Comparison of ENCODE assay signal across 20 mouse cellular contexts in genomic region chr5:125046436-125046835, GRCm38 (mm10). TPM values are rescaled to one million over a fixed set of nuclear protein-coding genes. Genes with fewer than 3 reads are reported as not detected.
DNase-seq lines count a peak whose midpoint lies in the region; ATAC-seq and TF ChIP-seq lines count a peak whose summit lies in the region.
"Had no signal": no experiment of that assay in that cellular context is flagged by ENCODE, and none has a peak within 500 bp of the region (broad histone marks: within the 10 kb centered on the region; RNA-seq: fewer than 3 reads in every experiment).

No protein-coding gene starts in this region.

- no peak for TF ChIP-seq EP300 in lung, postnatal 0 days (IDR thresholded peaks at IDR 0.05)

- TF ChIP-seq CTCF in lung, postnatal 0 days (IDR thresholded peaks at IDR 0.05): no peak

- WGBS in heart, embryonic 13.5 days: 59% methylated on average over 5 of the region's 5 CpGs
- 56% methylated on average over 5 of the region's 5 CpGs for WGBS in lung, postnatal 0 days
- 60% methylated on average over 5 of the region's 5 CpGs for WGBS in embryonic facial prominence, embryonic 14.5 days
- WGBS in limb, embryonic 10.5 days: 81% methylated on average over 5 of the region's 5 CpGs

- H3K36me3 ChIP-seq in heart, embryonic 13.5 days: peaks cover 98% of the 10 kb centered on the region
- peaks cover 58% of the 10 kb centered on the region for H3K36me3 ChIP-seq in lung, postnatal 0 days (ENCODE audit: insufficient read depth, low read length)
- peaks cover 95% of the 10 kb centered on the region for H3K36me3 ChIP-seq in embryonic facial prominence, embryonic 14.5 days (ENCODE audit: control insufficient read depth, insufficient read depth, low read length)
- H3K36me3 ChIP-seq in limb, embryonic 10.5 days: peaks cover 99% of the 10 kb centered on the region

- H3K9ac ChIP-seq in heart, embryonic 13.5 days: peak overlapping the region; percentile 47
- H3K9ac ChIP-seq in lung, postnatal 0 days (replicated peaks; ENCODE audit: low read depth): no peak overlapping the region
- H3K9ac ChIP-seq in embryonic facial prominence, embryonic 14.5 days (ENCODE audit: low read depth, low read length): 0 out of 2 replicates have a peak overlapping the region, but pooled peaks have one; percentile 14
- H3K9ac ChIP-seq: intestine, embryonic 15.5 days; limb, embryonic 12.5 days; liver, postnatal 0 days; midbrain, embryonic 12.5 days; stomach, embryonic 15.5 days had no signal

- H3K4me3 ChIP-seq in heart, embryonic 13.5 days: no peak overlapping the region
- H3K4me3 ChIP-seq in lung, postnatal 0 days (ENCODE audit: low read depth, low read length): no peak overlapping the region
- no peak overlapping the region for H3K4me3 ChIP-seq in embryonic facial prominence, embryonic 14.5 days (ENCODE audit: low read depth, low read length)
- H3K4me3 ChIP-seq in limb, embryonic 10.5 days: no peak overlapping the region
- H3K4me3 ChIP-seq: intestine, embryonic 15.5 days; left cerebral cortex, adult 2 months; limb, embryonic 12.5 days; midbrain, embryonic 12.5 days; stomach, embryonic 15.5 days had no signal

- H3K4me1 ChIP-seq in heart, embryonic 13.5 days: peaks cover 38% of the 10 kb centered on the region
- no peaks in the 10 kb centered on the region; the same call in 1 of the 2 replicates for H3K4me1 ChIP-seq in lung, postnatal 0 days (ENCODE audit: insufficient read depth, low read depth, low read length)
- H3K4me1 ChIP-seq in embryonic facial prominence, embryonic 14.5 days (ENCODE audit: control insufficient read depth, insufficient read depth, low read length): no peaks in the 10 kb centered on the region
- no peaks in the 10 kb centered on the region for H3K4me1 ChIP-seq in limb, embryonic 10.5 days
- H3K4me1 ChIP-seq: limb, embryonic 12.5 days; stomach, embryonic 15.5 days had no signal

- no peak for DNase-seq in heart, postnatal 36 days
- no peak for DNase-seq in lung, postnatal 0 days (ENCODE audit: low spot score)
- DNase-seq in lung, postnatal 4 days: no peak
- peak; percentile 28 for DNase-seq in MN1 (ENCODE audit: low spot score)
- no peak for DNase-seq in embryonic facial prominence, embryonic 14.5 days (ENCODE audit: low spot score)
- DNase-seq in cerebellum, adult 11 months: no peak
- no peak for DNase-seq in limb, embryonic 10.5 days (ENCODE audit: low spot score)
- DNase-seq: adrenal gland, postnatal 25 days; cerebellum, adult 2 months; liver, postnatal 0 days; thymus, adult 2 months had no signal

- H3K9me3 ChIP-seq in heart, embryonic 13.5 days: no peaks in the 10 kb centered on the region
- H3K9me3 ChIP-seq in lung, postnatal 0 days (ENCODE audit: low read length): no peaks in the 10 kb centered on the region
- H3K9me3 ChIP-seq in embryonic facial prominence, embryonic 14.5 days (ENCODE audit: control insufficient read depth, low read length): no peaks in the 10 kb centered on the region
- H3K9me3 ChIP-seq in limb, embryonic 10.5 days (replicated peaks): no peaks in the 10 kb centered on the region
- H3K9me3 ChIP-seq: intestine, embryonic 15.5 days; limb, embryonic 12.5 days; midbrain, embryonic 12.5 days; stomach, embryonic 15.5 days had no signal

- intact Hi-C loops in heart, postnatal 36 days (cut with DNase I): no loop called here

- no peak overlapping the region for H3K4me2 ChIP-seq in heart, embryonic 13.5 days
- H3K4me2 ChIP-seq in lung, postnatal 0 days (replicated peaks; ENCODE audit: low read depth, low read length): no peak overlapping the region
- H3K4me2 ChIP-seq in embryonic facial prominence, embryonic 14.5 days (ENCODE audit: low read depth, low read length): no peak overlapping the region
- H3K4me2 ChIP-seq: intestine, embryonic 15.5 days; limb, embryonic 12.5 days; midbrain, embryonic 12.5 days; stomach, embryonic 15.5 days had no signal

- no peak for ATAC-seq in heart, embryonic 13.5 days (ENCODE audit: extremely low read depth, insufficient number of reproducible peaks, low FRiP score, low TSS enrichment)
- ATAC-seq in lung, postnatal 0 days: peak; percentile 10; the same call in 1 of the 2 replicates
- ATAC-seq in embryonic facial prominence, embryonic 14.5 days (ENCODE audit: low read depth): no peak
- ATAC-seq: forebrain, embryonic 16.5 days; intestine, embryonic 15.5 days; liver, postnatal 0 days had no signal

- H3K27ac ChIP-seq in heart, embryonic 13.5 days (replicated peaks): 0 out of 2 replicates have a peak overlapping the region, but pooled peaks have one; percentile 24
- no peak overlapping the region for H3K27ac ChIP-seq in lung, postnatal 0 days (ENCODE audit: low read length)
- no peak overlapping the region for H3K27ac ChIP-seq in embryonic facial prominence, embryonic 14.5 days (replicated peaks; ENCODE audit: low read depth, low read length)
- no peak overlapping the region for H3K27ac ChIP-seq in limb, embryonic 10.5 days
- H3K27ac ChIP-seq: intestine, embryonic 15.5 days; limb, embryonic 12.5 days; stomach, embryonic 15.5 days had no signal

- H3K27me3 ChIP-seq in heart, embryonic 13.5 days (replicated peaks): no peaks in the 10 kb centered on the region
- no peaks in the 10 kb centered on the region for H3K27me3 ChIP-seq in lung, postnatal 0 days (replicated peaks; ENCODE audit: insufficient read depth, low read length)
- H3K27me3 ChIP-seq in embryonic facial prominence, embryonic 14.5 days (replicated peaks; ENCODE audit: control insufficient read depth, insufficient read depth, low read length): no peaks in the 10 kb centered on the region
- no peaks in the 10 kb centered on the region for H3K27me3 ChIP-seq in limb, embryonic 10.5 days (ENCODE audit: low read depth, poor library complexity, severe bottlenecking)
- H3K27me3 ChIP-seq: intestine, embryonic 15.5 days; limb, embryonic 12.5 days; midbrain, embryonic 12.5 days; stomach, embryonic 15.5 days had no signal

RNA-seq across cellular contexts. Expression of gene Rflna, which starts 43.4 kb away (rescaled TPM):
- polyA plus RNA-seq in heart, embryonic 13.5 days (2015; fragmentation: Nextera tagmentation; extraction: Ambion mirVana): 1.1 and 1.6 TPM in 2 replicates
- under 1 TPM in 1 of 2 experiments, not detected in 1; 0.47 TPM for total RNA-seq in heart, postnatal 36 days (2021)
- polyA plus RNA-seq in lung, postnatal 0 days (2015; fragmentation: Nextera tagmentation; extraction: Ambion mirVana): 15.6 and 17.1 TPM in 2 replicates
- polyA plus RNA-seq in embryonic facial prominence, embryonic 14.5 days (2014; fragmentation: Nextera tagmentation; extraction: Ambion mirVana): 19.3 and 29.0 TPM in 2 replicates
- 1.1 and 4.5 TPM in 2 replicates for polyA plus RNA-seq in limb, embryonic 10.5 days (2016; fragmentation: Nextera tagmentation; extraction: Ambion mirVana)
- total RNA-seq: common myeloid progenitor, adult 5-6 weeks; granulocyte monocyte progenitor cell, adult 5-6 weeks had no signal
